Mouse (Mus musculus) liver, adult 2 months (tissue): ENCODE data around the gene Sox5. TPM values are rescaled to one million over a fixed set of nuclear protein-coding genes. Genes with fewer than 3 reads are reported as not detected.

Experiments used
- DNase-seq: peaks from one replicate; pipeline ENCODE4 v3.0.0-alpha.2; 2011; ENCODE audit warnings: low read depth, low spot score; ENCODE audit errors: extremely low read depth
- H3K27ac ChIP-seq: fragments of 200-500 bp; replicated peaks from 2 replicates; pipeline ENCODE4 v1.5.1; 2012; ENCODE audit warnings: low read depth, mild to moderate bottlenecking, control low read depth, inconsistent platforms, low read length; ENCODE audit not compliant: insufficient read depth
- H3K27me3 ChIP-seq: fragments of 200-500 bp; 2 replicates; pipeline ENCODE4 v1.6.1; 2012; ENCODE audit warnings: mild to moderate bottlenecking, moderate library complexity, low read length, inconsistent platforms; ENCODE audit not compliant: control insufficient read depth, insufficient read depth
- H3K36me3 ChIP-seq: fragments of 200-500 bp; 2 replicates; pipeline ENCODE4 v1.6.1; 2012; ENCODE audit warnings: low read length, inconsistent platforms; ENCODE audit not compliant: control insufficient read depth, insufficient read depth
- H3K4me1 ChIP-seq: fragments of 200-500 bp; 2 replicates; pipeline ENCODE4 v1.6.1; 2011; ENCODE audit warnings: low read length; ENCODE audit not compliant: control insufficient read depth, insufficient read depth
- H3K4me3 ChIP-seq: fragments of 200-500 bp; 2 replicates; pipeline ENCODE4 v1.5.1; 2011; ENCODE audit warnings: low read depth, mild to moderate bottlenecking, control low read depth, low read length, moderate library complexity; ENCODE audit not compliant: insufficient read depth
- H3K79me2 ChIP-seq: fragments of 200-500 bp; 2 replicates; pipeline ENCODE4 v1.6.1; 2012; ENCODE audit warnings: inconsistent platforms, mild to moderate bottlenecking, low read length, moderate library complexity; ENCODE audit not compliant: control insufficient read depth, insufficient read depth
- H3K9ac ChIP-seq: fragments of 200-500 bp; 2 replicates; pipeline ENCODE4 v1.6.1; 2012; ENCODE audit warnings: low read depth, mild to moderate bottlenecking, control low read depth, inconsistent platforms, low read length
- CTCF ChIP-seq: fragments of 200-500 bp; IDR thresholded peaks from 2 replicates; pipeline ENCODE4 v1.5.1; 2011; ENCODE audit warnings: low read depth, low read length, control low read depth
- POLR2A ChIP-seq: fragments of 200-500 bp; IDR thresholded peaks from 2 replicates; pipeline ENCODE4 v1.6.1; 2011; ENCODE audit warnings: low read length, control low read depth; ENCODE audit not compliant: insufficient read depth; ENCODE audit errors: extremely low read depth
- whole genome bisulfite sequencing: fragments of 180-500 bp; shearing (Covaris S2); methylation state at CpG from one replicate; pipeline ENCODE4 v1.1.7; 2018; 5-methylcytosine and 5-hydroxymethylcytosine counted together
- polyA plus RNA-seq: library from polyadenylated mRNA; depleted of rRNA; stranded (reverse); fragments of >200 nt; gene quantifications from 2 replicates; pipeline ENCODE4 v1.2.3, GENCODE M21; 2012
- total RNA-seq: library from RNA; depleted of rRNA; stranded (reverse); fragments of >200 nt; gene quantifications from 2 replicates; pipeline ENCODE4 v1.2.3, GENCODE M21; 2014

Gene Sox5
- total and polyA plus RNA-seq, 2 experiments: 7.5 to 31.6 TPM

- no peaks in the 10 kb centered on the region for H3K36me3 ChIP-seq
- no peak for TF ChIP-seq CTCF
- TF ChIP-seq POLR2A: no peak
- no peaks in the 10 kb centered on the region for H3K27me3 ChIP-seq
- no peak overlapping the region for H3K9ac ChIP-seq
- no peak for DNase-seq
- H3K4me3 ChIP-seq: no peak overlapping the region
- 86% methylated on average over 17 of the region's 17 CpGs for WGBS
- no peak overlapping the region for H3K27ac ChIP-seq
- no peaks in the 10 kb centered on the region for H3K79me2 ChIP-seq
- H3K4me1 ChIP-seq: no peaks in the 10 kb centered on the region
Observed at GRCm38 (mm10) chr6:144570850-144571249, 210.9 kb downstream of the Sox5 start.

- H3K36me3 ChIP-seq: no peaks in the 10 kb centered on the region
- H3K79me2 ChIP-seq: no peaks in the 10 kb centered on the region
- WGBS: 85% methylated on average over 1 of the region's 1 CpGs
- no peak overlapping the region for H3K4me3 ChIP-seq
- no peak overlapping the region for H3K27ac ChIP-seq
- H3K9ac ChIP-seq: no peak overlapping the region
- TF ChIP-seq CTCF: no peak
- no peaks in the 10 kb centered on the region for H3K4me1 ChIP-seq
- no peaks in the 10 kb centered on the region for H3K27me3 ChIP-seq
- DNase-seq: no peak
Observed at GRCm38 (mm10) chr6:144565827-144566226, 215.9 kb downstream of the Sox5 start.

DNA sequence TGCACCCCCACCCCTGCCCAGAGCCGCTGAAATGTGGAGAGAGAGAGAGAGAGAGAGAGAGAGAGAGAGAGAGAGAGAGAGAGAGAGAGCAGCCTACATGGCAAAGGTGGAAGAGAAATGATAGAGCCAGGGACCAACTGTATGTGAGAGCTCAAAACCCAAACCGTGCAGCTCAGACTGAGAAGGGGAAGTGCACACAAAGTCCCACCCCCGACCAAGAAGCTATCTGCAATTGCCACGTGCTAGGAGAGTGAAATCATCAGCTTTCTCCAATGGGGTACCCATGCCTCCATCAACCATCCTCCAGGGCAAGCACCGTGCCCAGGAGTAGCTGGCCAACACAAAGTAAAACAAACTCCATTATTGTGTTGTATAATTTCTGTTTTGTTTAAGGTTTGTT lies 220.1 kb downstream of the Sox5 start:
- DNase-seq: no peak
- Histone ChIP-seq H3K4me3 (no peak overlapping the region), H3K27ac (no peak overlapping the region), H3K79me2 (no peaks in the 10 kb centered on the region), H3K27me3 (no peaks in the 10 kb centered on the region), H3K36me3 (no peaks in the 10 kb centered on the region), H3K4me1 (no peaks in the 10 kb centered on the region), H3K9ac (no peak overlapping the region)
- WGBS: 76% methylated on average over 5 of the region's 5 CpGs
- TF ChIP-seq CTCF (no peak), POLR2A (no peak)

GRCm38 (mm10) chr6:144560211-144560610 lies 221.6 kb downstream of the Sox5 start:
- Histone ChIP-seq H3K4me1 (no peaks in the 10 kb centered on the region), H3K9ac (no peak overlapping the region), H3K27me3 (no peaks in the 10 kb centered on the region), H3K27ac (no peak overlapping the region), H3K36me3 (no peaks in the 10 kb centered on the region), H3K79me2 (no peaks in the 10 kb centered on the region), H3K4me3 (no peak overlapping the region)
- TF ChIP-seq CTCF (no peak), POLR2A (no peak)
- DNase-seq: no peak
- WGBS: 95% methylated on average over 3 of the region's 3 CpGs

- WGBS: 80% methylated on average over 6 of the region's 6 CpGs
Observed at GRCm38 (mm10) chr6:144553476-144553875, 228.3 kb downstream of the Sox5 start.

GRCm38 (mm10) chr6:144548991-144549390 lies 232.8 kb downstream of the Sox5 start:
- H3K4me1 ChIP-seq: no peaks in the 10 kb centered on the region
- no peak for TF ChIP-seq CTCF
- TF ChIP-seq POLR2A: no peak
- WGBS: 91% methylated on average over 8 of the region's 8 CpGs

More at GRCm38 (mm10) chr6:144553476-144553875, 228.3 kb downstream of the Sox5 start:
- Histone ChIP-seq H3K79me2 (no peaks in the 10 kb centered on the region), H3K27ac (no peak overlapping the region), H3K27me3 (no peaks in the 10 kb centered on the region), H3K36me3 (no peaks in the 10 kb centered on the region), H3K9ac (no peak overlapping the region), H3K4me1 (no peaks in the 10 kb centered on the region), H3K4me3 (no peak overlapping the region)
- TF ChIP-seq CTCF: no peak
- no peak for TF ChIP-seq POLR2A
- DNase-seq: no peak

More at GRCm38 (mm10) chr6:144548991-144549390, 232.8 kb downstream of the Sox5 start:
- Histone ChIP-seq H3K36me3 (no peaks in the 10 kb centered on the region), H3K4me3 (no peak overlapping the region), H3K79me2 (no peaks in the 10 kb centered on the region), H3K27ac (no peak overlapping the region), H3K9ac (no peak overlapping the region), H3K27me3 (no peaks in the 10 kb centered on the region)
- no peak for DNase-seq
